Mouse (Mus musculus): ENCODE measurements around the gene Slc4a4.

DNA sequence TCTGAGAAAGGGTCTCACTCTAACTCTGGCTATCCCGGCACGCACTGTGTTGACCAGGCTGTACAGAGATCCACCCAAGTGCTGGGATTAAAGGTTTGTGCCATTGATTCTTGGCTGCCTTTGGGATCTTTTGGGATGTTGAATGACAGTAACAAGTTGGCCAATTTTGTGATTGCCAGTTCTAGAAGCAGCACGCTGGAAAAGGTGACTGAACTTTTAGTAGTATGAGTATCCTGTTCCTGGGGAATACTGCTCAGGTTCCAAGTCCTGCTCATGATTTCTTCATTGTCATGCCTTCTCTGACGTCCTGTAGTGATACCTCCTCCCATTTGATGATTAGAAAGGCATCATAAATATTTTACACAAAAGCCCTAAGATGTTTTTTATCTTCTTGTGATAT lies 137.8 kb downstream of the Slc4a4 start:
- no peak for TF ChIP-seq TAL1 (IDR thresholded peaks at IDR 0.05; ENCODE audit: low read length)
- TF ChIP-seq GATA1 (IDR thresholded peaks at IDR 0.05; ENCODE audit: low read length) = no peak
